Mouse (Mus musculus) forebrain, embryonic 14.5 days (tissue): ENCODE results near the gene Fbxo39. TPM values are rescaled to one million over a fixed set of nuclear protein-coding genes. Genes with fewer than 3 reads are reported as not detected.

Experiments used
- ATAC-seq: fragments of 200-750 bp; cut with Nextera tagmentation; 2 replicates; pipeline ENCODE4 v1.8.0; 2017; ENCODE audit warnings: mild to moderate bottlenecking, moderate library complexity
- DNase-seq: peaks from one replicate; pipeline ENCODE4 v3.0.0-alpha.2; 2015; ENCODE audit warnings: low spot score
- H3K27ac ChIP-seq: fragments of 300-500 bp; sonication (generic); 2 replicates; pipeline ENCODE4 v1.5.1; 2014; ENCODE audit warnings: low read depth, mild to moderate bottlenecking, control low read depth, low read length, moderate library complexity
- H3K27me3 ChIP-seq: fragments of 300-500 bp; sonication (generic); replicated peaks from 2 replicates; pipeline ENCODE4 v1.6.1; 2014; ENCODE audit warnings: low read length, control low read depth, mixed read lengths; ENCODE audit not compliant: control insufficient read depth, insufficient read depth
- H3K36me3 ChIP-seq: fragments of 300-500 bp; sonication (generic); 2 replicates; pipeline ENCODE4 v1.6.1; 2014; ENCODE audit warnings: low read length, control low read depth; ENCODE audit not compliant: control insufficient read depth, insufficient read depth
- H3K4me1 ChIP-seq: fragments of 300-500 bp; sonication (generic); 2 replicates; pipeline ENCODE4 v1.6.1; 2014; ENCODE audit warnings: antibody characterized with exemption, low read length, control low read depth; ENCODE audit not compliant: control insufficient read depth, insufficient read depth
- H3K4me2 ChIP-seq: fragments of 300-500 bp; sonication (generic); 2 replicates; pipeline ENCODE4 v1.6.1; 2014; ENCODE audit warnings: mild to moderate bottlenecking, control low read depth, low read length
- H3K4me3 ChIP-seq: fragments of 300-500 bp; sonication (generic); 2 replicates; pipeline ENCODE4 v1.5.1; 2014; ENCODE audit warnings: low read depth, low read length, control low read depth
- H3K9ac ChIP-seq: fragments of 300-500 bp; sonication (generic); 2 replicates; pipeline ENCODE4 v1.6.1; 2014; ENCODE audit warnings: mild to moderate bottlenecking, low read length, control low read depth, moderate library complexity
- H3K9me3 ChIP-seq: fragments of 300-500 bp; sonication (generic); replicated peaks from 2 replicates; pipeline ENCODE4 v1.6.1; 2016; ENCODE audit warnings: low read length, control low read depth, mixed read lengths; ENCODE audit not compliant: control insufficient read depth
- WGBS: fragments of 180-500 bp; shearing (Covaris S2); extraction: QIAGEN DNeasy Blood & Tissue Kit; methylation state at CpG from one replicate; pipeline ENCODE4 v1.1.7; 2014; 5-methylcytosine and 5-hydroxymethylcytosine counted together
- polyA plus RNA-seq: library from polyadenylated mRNA; unstranded; fragments of >200 nt; fragmentation: Nextera tagmentation; extraction: Ambion mirVana; gene quantifications from 2 replicates; pipeline ENCODE4 v1.2.1, GENCODE M21; 2014

Gene Fbxo39
- polyA plus RNA-seq, 1 experiment from 2014 or later, result not detected

DNA sequence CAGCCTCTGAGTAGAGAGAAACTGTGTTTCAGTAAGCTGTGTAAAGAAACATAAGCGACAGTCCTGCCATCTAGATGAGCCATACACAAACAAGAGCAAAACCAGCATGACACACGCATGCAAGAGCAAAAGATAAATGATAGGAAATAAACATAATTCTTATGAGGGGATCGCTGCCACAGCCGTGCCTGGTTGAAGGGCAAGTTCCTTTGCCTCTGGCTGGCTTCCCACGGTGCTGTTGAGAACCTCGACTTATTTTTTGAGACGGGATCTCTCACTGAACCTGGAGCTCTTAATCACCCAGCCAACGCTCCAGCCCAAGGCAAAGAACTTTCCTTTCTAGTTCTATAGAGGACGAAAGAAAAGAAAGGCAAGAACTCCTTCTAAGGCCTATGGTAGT lies 51.9 kb downstream of the Fbxo39 start:
- Histone ChIP-seq H3K4me2 (no peak overlapping the region), H3K9me3 (no peaks in the 10 kb centered on the region), H3K9ac (no peak overlapping the region), H3K27me3 (no peaks in the 10 kb centered on the region), H3K36me3 (no peaks in the 10 kb centered on the region), H3K4me3 (no peak overlapping the region), H3K4me1 (0 out of 2 replicates have a peak, but pooled peaks cover 7% of the 10 kb centered on the region), H3K27ac (no peak overlapping the region)
- 86% methylated on average over 9 of the region's 9 CpGs for WGBS
- ATAC-seq (no peak), DNase-seq (no peak)

DNA sequence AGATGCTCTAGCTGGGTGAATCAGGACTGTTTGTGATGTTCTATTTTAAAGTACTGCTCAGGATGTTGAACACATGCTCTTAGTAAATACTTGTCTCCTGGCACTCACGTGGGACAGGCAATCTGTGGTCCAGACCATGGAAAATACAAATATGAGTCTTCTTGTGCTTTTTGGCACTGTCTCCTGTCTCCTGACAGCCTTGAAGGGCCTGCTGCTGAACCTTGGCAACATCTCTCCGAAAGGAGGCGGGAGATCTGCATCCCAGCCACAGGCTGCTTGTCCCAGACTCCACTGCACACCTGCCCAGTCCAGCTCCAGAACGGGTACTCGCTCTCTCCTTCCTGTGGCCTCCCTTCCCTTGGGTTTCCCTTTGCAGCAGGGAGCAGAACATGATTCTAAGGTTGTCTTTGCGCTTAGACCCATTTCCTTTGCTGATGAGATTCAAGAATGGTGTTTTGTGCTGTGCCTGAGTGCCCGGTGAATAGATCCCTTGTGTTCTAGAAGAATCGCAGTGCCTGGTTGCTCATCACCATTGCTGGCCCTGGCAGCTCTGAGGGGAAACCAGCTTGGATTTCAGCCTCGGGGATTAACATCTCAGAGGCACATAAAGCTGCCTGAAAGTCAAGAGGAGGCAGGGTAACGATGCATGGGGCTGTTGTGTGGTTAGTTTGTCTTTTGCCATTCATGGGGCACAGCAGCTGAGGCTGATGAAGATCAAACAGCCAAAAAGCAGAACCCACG lies 53.9 kb downstream of the Fbxo39 start:
- 49% methylated on average over 11 of the region's 11 CpGs for WGBS
- no peaks in the 10 kb centered on the region for H3K36me3 ChIP-seq
- no peak overlapping the region for H3K4me2 ChIP-seq
- no peaks in the 10 kb centered on the region for H3K4me1 ChIP-seq
- ATAC-seq (no peak), DNase-seq (peak; percentile 15)
- no peak overlapping the region for H3K27ac ChIP-seq
- H3K9me3 ChIP-seq, result no peaks in the 10 kb centered on the region
- H3K27me3 ChIP-seq, result no peaks in the 10 kb centered on the region
- H3K4me3 ChIP-seq, result no peak overlapping the region
- H3K9ac ChIP-seq, result no peak overlapping the region

Other genes with a start within 250 kb of the Fbxo39 start
- 0.94 and 1.4 TPM in 2 replicates for gene Pitpnm3, start 178.7 kb upstream of the Fbxo39 start, polyA plus RNA-seq
- 0.07 and 0.15 TPM in 2 replicates for gene Gm43951, start 107.6 kb upstream of the Fbxo39 start, polyA plus RNA-seq
- 12.8 and 19.9 TPM in 2 replicates for gene 4933427D14Rik, start 107.0 kb upstream of the Fbxo39 start, polyA plus RNA-seq
- 118 and 131 TPM in 2 replicates for gene Txndc17, start 106.9 kb upstream of the Fbxo39 start, polyA plus RNA-seq
- gene Med31, start 98.9 kb upstream of the Fbxo39 start, polyA plus RNA-seq, result 64.7 and 69.6 TPM in 2 replicates
- 0.24 and 0.51 TPM in 2 replicates for gene Slc13a5, start 47.2 kb upstream of the Fbxo39 start, polyA plus RNA-seq
- gene Xaf1, start 12.8 kb upstream of the Fbxo39 start, polyA plus RNA-seq, result 1.1 TPM in 2 replicates
- gene Tekt1, start 48.0 kb downstream of the Fbxo39 start, polyA plus RNA-seq, result 10.4 and 10.5 TPM in 2 replicates
- gene Smtnl2, start 97.3 kb downstream of the Fbxo39 start, polyA plus RNA-seq, result 1.4 and 1.6 TPM in 2 replicates
- not detected in 2 replicates for gene Ggt6, start 121.1 kb downstream of the Fbxo39 start, polyA plus RNA-seq
- 80.5 and 82.1 TPM in 2 replicates for gene Mybbp1a, start 126.9 kb downstream of the Fbxo39 start, polyA plus RNA-seq
- gene Spns2, start 175.5 kb downstream of the Fbxo39 start, polyA plus RNA-seq, result 4.6 and 5.8 TPM in 2 replicates
- gene Spns3, start 236.1 kb downstream of the Fbxo39 start, polyA plus RNA-seq, result 0.10 and 0.16 TPM in 2 replicates